Mouse (Mus musculus) left cerebral cortex, adult 2 months (tissue): ENCODE measurements around the gene Mex3b. TPM values are rescaled to one million over a fixed set of nuclear protein-coding genes. Genes with fewer than 3 reads are reported as not detected.

Experiments used
- DNase-seq, 2 experiments: peaks; one replicate each; pipeline ENCODE4 v3.0.0; 2021 to 2022; ENCODE audit warnings: low spot score in 2 of 2, mixed read lengths in 1 of 2; ENCODE audit errors: extremely low spot score in 1 of 2
- H3K27ac ChIP-seq: fragments of 200-600 bp; 2 replicates; pipeline ENCODE4 v1.8.1; 2022
- H3K4me3 ChIP-seq: fragments of 200-600 bp; 2 replicates; pipeline ENCODE4 v1.8.1; 2022
- CTCF ChIP-seq: fragments of 200-600 bp; IDR thresholded peaks from 2 replicates; pipeline ENCODE4 v1.8.1; 2022; ENCODE audit warnings: antibody characterized with exemption, mild to moderate bottlenecking, moderate library complexity
- intact Hi-C: fragments of 180-260 bp; cut with DNase I; formaldehyde crosslinking; loops from one replicate; pipeline ENCODE4 v1.15.1; 2025
- total RNA-seq, 2 experiments: library from RNA; stranded (reverse); gene quantifications; 2 replicates each; pipeline ENCODE4 v1.2.3; 2021

The Mex3b gene
- total RNA-seq, 2 experiments from 2014 or later = 18.3 to 24.4 TPM

GRCm38 (mm10) chr7:82868309-82869230 is 1.4 kb downstream of the Mex3b start:
- H3K4me3 ChIP-seq = peak overlapping the region; percentile 100
- intact Hi-C loops = loop anchor here (1.0 to 5.0 kb wide), 3 partner anchors 274 to 513 kb away; no protein-coding TSS in a partner anchor
- DNase-seq = peak; percentile 48 to 49
- peak overlapping the region; percentile 100 for H3K27ac ChIP-seq
- TF ChIP-seq CTCF = no peak

GRCm38 (mm10) chr7:82869231-82870147 is 2.4 kb downstream of the Mex3b start:
- Histone ChIP-seq H3K27ac (peak overlapping the region; percentile 100), H3K4me3 (peak overlapping the region; percentile 100)
- intact Hi-C loops = loop anchor here (5.0 kb wide), 2 partner anchors 273 to 293 kb away; no protein-coding TSS in a partner anchor
- peak; percentile 58 to 67 for DNase-seq
- TF ChIP-seq CTCF = no peak

GRCm38 (mm10) chr7:82870148-82870513 is 3.0 kb downstream of the Mex3b start:
- no peak for TF ChIP-seq CTCF
- H3K4me3 ChIP-seq = peak overlapping the region; percentile 100
- H3K27ac ChIP-seq = peak overlapping the region; percentile 100
- intact Hi-C loops = no loop called here
- no peak for DNase-seq

GRCm38 (mm10) chr7:82876551-82876950 is 9.4 kb downstream of the Mex3b start:
- intact Hi-C loops = no loop called here
- Histone ChIP-seq H3K4me3 (no peak overlapping the region), H3K27ac (no peak overlapping the region)
- TF ChIP-seq CTCF = no peak
- DNase-seq = no peak

GRCm38 (mm10) chr7:82880016-82880415 is 12.9 kb downstream of the Mex3b start:
- TF ChIP-seq CTCF = no peak
- Histone ChIP-seq H3K4me3 (no peak overlapping the region), H3K27ac (no peak overlapping the region)
- intact Hi-C loops = no loop called here
- no peak for DNase-seq

- no peak for DNase-seq
- intact Hi-C loops = no loop called here
- no peak overlapping the region for H3K4me3 ChIP-seq
- H3K27ac ChIP-seq = no peak overlapping the region
- no peak; the same call in 1 of the 2 replicates for TF ChIP-seq CTCF
Observed at GRCm38 (mm10) chr7:82880700-82881099, 13.6 kb downstream of the Mex3b start.

- intact Hi-C loops = no loop called here
- DNase-seq = no peak
- Histone ChIP-seq H3K27ac (no peak overlapping the region), H3K4me3 (no peak overlapping the region)
- TF ChIP-seq CTCF = no peak
Observed at GRCm38 (mm10) chr7:82890317-82890850, 23.3 kb downstream of the Mex3b start.

GRCm38 (mm10) chr7:82890875-82891515 is 23.9 kb downstream of the Mex3b start:
- no peak for TF ChIP-seq CTCF
- Histone ChIP-seq H3K27ac (no peak overlapping the region), H3K4me3 (no peak overlapping the region)
- intact Hi-C loops = no loop called here
- no peak for DNase-seq

GRCm38 (mm10) chr7:82894366-82894765 is 27.2 kb downstream of the Mex3b start:
- intact Hi-C loops = no loop called here
- no peak overlapping the region for H3K4me3 ChIP-seq
- no peak for TF ChIP-seq CTCF

GRCm38 (mm10) chr7:82895606-82896005 is 28.5 kb downstream of the Mex3b start:
- no peak for TF ChIP-seq CTCF
- intact Hi-C loops = no loop called here
- Histone ChIP-seq H3K27ac (no peak overlapping the region), H3K4me3 (no peak overlapping the region)
- DNase-seq = no peak

More at GRCm38 (mm10) chr7:82894366-82894765, 27.2 kb downstream of the Mex3b start:
- no peak for DNase-seq
- no peak overlapping the region for H3K27ac ChIP-seq

- no peak for TF ChIP-seq CTCF
- intact Hi-C loops = no loop called here
- Histone ChIP-seq H3K4me3 (no peak overlapping the region), H3K27ac (no peak overlapping the region)
- DNase-seq = no peak
Observed at GRCm38 (mm10) chr7:82896750-82897149, 29.6 kb downstream of the Mex3b start.
